Mouse (Mus musculus): ENCODE data around the gene Bfsp2.

GRCm38 (mm10) chr9:103376346-103377320, 103.6 kb downstream of the Bfsp2 start:
- TF ChIP-seq CTCF (IDR thresholded peaks at IDR 0.05; ENCODE audit: low read depth, low read length): no peak
- no peak for TF ChIP-seq POLR2A (IDR thresholded peaks at IDR 0.05; ENCODE audit: borderline replicate concordance, low read depth, low read length)

All from bone marrow macrophage, adult 2 months (primary cell).